Mouse (Mus musculus): ENCODE measurements at regions not wholly inside any gene's neighbourhood (a gene's known extent, or its start where the extent isn't known, plus 50 kb on each side); places are given as distances from the start of the nearest gene placed in this dataset.
A peak's percentile ranks its signal among the peaks of the same experiment; 100 is the strongest.
"Not testable (repeated sequence)": the region's sequence is repeated elsewhere in the genome, so short reads cannot be mapped to it uniquely, and the experiment has no call there.

GRCm38 (mm10) chr17:43139916-43140315 lies 123.6 kb downstream of the Tnfrsf21 start:
- no peak overlapping the region for H3K4me3 ChIP-seq (replicated peaks; ENCODE audit: low read length)
- ATAC-seq (ENCODE audit: low FRiP score): no peak
- no peaks in the 10 kb centered on the region for H3K27me3 ChIP-seq (ENCODE audit: control insufficient read depth, insufficient read depth, low read length)
- H3K36me3 ChIP-seq (replicated peaks; ENCODE audit: control insufficient read depth, insufficient read depth): no peaks in the 10 kb centered on the region
- H3K9ac ChIP-seq: no peak overlapping the region
- DNase-seq (ENCODE audit: low spot score): no peak
- WGBS: 74% methylated on average over 8 of the region's 8 CpGs
- no peaks in the 10 kb centered on the region for H3K9me3 ChIP-seq (ENCODE audit: control insufficient read depth, low read length)
- peaks cover 6% of the 10 kb centered on the region; the same call in 1 of the 2 replicates for H3K4me1 ChIP-seq (replicated peaks; ENCODE audit: control insufficient read depth, insufficient read depth, low read length)
- no peak overlapping the region for H3K4me2 ChIP-seq (replicated peaks)
- H3K27ac ChIP-seq: no peak overlapping the region

- H3K9ac ChIP-seq: no peak overlapping the region
- H3K27me3 ChIP-seq (ENCODE audit: control insufficient read depth, insufficient read depth, low read length): no peaks in the 10 kb centered on the region
- H3K4me2 ChIP-seq (replicated peaks): no peak overlapping the region
- no peaks in the 10 kb centered on the region for H3K36me3 ChIP-seq (replicated peaks; ENCODE audit: control insufficient read depth, insufficient read depth)
- H3K4me3 ChIP-seq (replicated peaks; ENCODE audit: low read length): no peak overlapping the region
- no peak for ATAC-seq (ENCODE audit: low FRiP score)
- no peak for DNase-seq (ENCODE audit: low spot score)
- WGBS: 94% methylated on average over 7 of the region's 7 CpGs
- no peak overlapping the region for H3K27ac ChIP-seq
- H3K4me1 ChIP-seq (replicated peaks; ENCODE audit: control insufficient read depth, insufficient read depth, low read length): no peaks in the 10 kb centered on the region; the same call in 1 of the 2 replicates
- no peaks in the 10 kb centered on the region for H3K9me3 ChIP-seq (ENCODE audit: control insufficient read depth, low read length)
These were observed 125.4 kb downstream of the Tnfrsf21 start for GRCm38 (mm10) chr17:43141740-43142139.

GRCm38 (mm10) chr17:43145749-43146148 lies 124.4 kb upstream of the Adgrf1 start:
- H3K27ac ChIP-seq: no peak overlapping the region
- H3K4me1 ChIP-seq (replicated peaks; ENCODE audit: control insufficient read depth, insufficient read depth, low read length): no peaks in the 10 kb centered on the region; the same call in 1 of the 2 replicates
- H3K27me3 ChIP-seq (ENCODE audit: control insufficient read depth, insufficient read depth, low read length): no peaks in the 10 kb centered on the region
- WGBS: 70% methylated on average over 1 of the region's 1 CpGs
- ATAC-seq (ENCODE audit: low FRiP score) (no peak), DNase-seq (ENCODE audit: low spot score) (no peak)
- H3K4me2 ChIP-seq (replicated peaks): no peak overlapping the region
- H3K9me3 ChIP-seq (ENCODE audit: control insufficient read depth, low read length): no peaks in the 10 kb centered on the region
- H3K36me3 ChIP-seq (replicated peaks; ENCODE audit: control insufficient read depth, insufficient read depth): no peaks in the 10 kb centered on the region
- H3K4me3 ChIP-seq (replicated peaks; ENCODE audit: low read length): no peak overlapping the region
- no peak overlapping the region for H3K9ac ChIP-seq

GRCm38 (mm10) chr17:43147935-43148334 lies 122.2 kb upstream of the Adgrf1 start:
- no peak for DNase-seq (ENCODE audit: low spot score)
- 5% methylated on average over 3 of the region's 3 CpGs for WGBS

GRCm38 (mm10) chr17:43152620-43153019 lies 117.5 kb upstream of the Adgrf1 start:
- 88% methylated on average over 3 of the region's 3 CpGs for WGBS
- DNase-seq (ENCODE audit: low spot score): no peak

More at GRCm38 (mm10) chr17:43147935-43148334, 122.2 kb upstream of the Adgrf1 start:
- H3K27ac ChIP-seq: no peak overlapping the region
- H3K4me2 ChIP-seq (replicated peaks): no peak overlapping the region
- no peak overlapping the region for H3K9ac ChIP-seq
- no peaks in the 10 kb centered on the region for H3K4me1 ChIP-seq (replicated peaks; ENCODE audit: control insufficient read depth, insufficient read depth, low read length)
- H3K27me3 ChIP-seq (ENCODE audit: control insufficient read depth, insufficient read depth, low read length): no peaks in the 10 kb centered on the region
- no peaks in the 10 kb centered on the region for H3K36me3 ChIP-seq (replicated peaks; ENCODE audit: control insufficient read depth, insufficient read depth)
- no peak for ATAC-seq (ENCODE audit: low FRiP score)
- H3K4me3 ChIP-seq (replicated peaks; ENCODE audit: low read length): no peak overlapping the region
- H3K9me3 ChIP-seq (ENCODE audit: control insufficient read depth, low read length): no peaks in the 10 kb centered on the region

GRCm38 (mm10) chr17:43155271-43155670 lies 114.9 kb upstream of the Adgrf1 start:
- H3K9ac ChIP-seq; H3K9me3 ChIP-seq (ENCODE audit: control insufficient read depth, low read length); H3K27me3 ChIP-seq (ENCODE audit: control insufficient read depth, insufficient read depth, low read length); ATAC-seq (ENCODE audit: low FRiP score); H3K27ac ChIP-seq; H3K4me2 ChIP-seq (replicated peaks); H3K4me1 ChIP-seq (replicated peaks; ENCODE audit: control insufficient read depth, insufficient read depth, low read length); H3K36me3 ChIP-seq (replicated peaks; ENCODE audit: control insufficient read depth, insufficient read depth); DNase-seq (ENCODE audit: low spot score); H3K4me3 ChIP-seq (replicated peaks; ENCODE audit: low read length): not testable (repeated sequence)
- 92% methylated on average over 8 of the region's 8 CpGs for WGBS

More at GRCm38 (mm10) chr17:43152620-43153019, 117.5 kb upstream of the Adgrf1 start:
- Histone ChIP-seq H3K4me3 (replicated peaks; ENCODE audit: low read length) (no peak overlapping the region), H3K9ac (no peak overlapping the region), H3K27ac (no peak overlapping the region), H3K9me3 (ENCODE audit: control insufficient read depth, low read length) (no peaks in the 10 kb centered on the region), H3K4me1 (replicated peaks; ENCODE audit: control insufficient read depth, insufficient read depth, low read length) (peaks cover 2% of the 10 kb centered on the region), H3K27me3 (ENCODE audit: control insufficient read depth, insufficient read depth, low read length) (no peaks in the 10 kb centered on the region), H3K4me2 (replicated peaks) (no peak overlapping the region), H3K36me3 (replicated peaks; ENCODE audit: control insufficient read depth, insufficient read depth) (no peaks in the 10 kb centered on the region)
- no peak for ATAC-seq (ENCODE audit: low FRiP score)

GRCm38 (mm10) chr17:43156116-43156515 lies 114.0 kb upstream of the Adgrf1 start:
- Histone ChIP-seq H3K9ac (no peak overlapping the region), H3K9me3 (ENCODE audit: control insufficient read depth, low read length) (no peaks in the 10 kb centered on the region), H3K36me3 (replicated peaks; ENCODE audit: control insufficient read depth, insufficient read depth) (no peaks in the 10 kb centered on the region), H3K27me3 (ENCODE audit: control insufficient read depth, insufficient read depth, low read length) (no peaks in the 10 kb centered on the region), H3K4me1 (replicated peaks; ENCODE audit: control insufficient read depth, insufficient read depth, low read length) (peaks cover 7% of the 10 kb centered on the region), H3K27ac (no peak overlapping the region), H3K4me2 (replicated peaks) (no peak overlapping the region), H3K4me3 (replicated peaks; ENCODE audit: low read length) (no peak overlapping the region)
- 75% methylated on average over 5 of the region's 5 CpGs for WGBS
- ATAC-seq (ENCODE audit: low FRiP score): no peak
- DNase-seq (ENCODE audit: low spot score): no peak

- WGBS: 17% methylated on average over 15 of the region's 15 CpGs
- Histone ChIP-seq H3K9me3 (ENCODE audit: control insufficient read depth, low read length) (no peaks in the 10 kb centered on the region), H3K9ac (peak overlapping the region; percentile 38), H3K4me1 (replicated peaks; ENCODE audit: control insufficient read depth, insufficient read depth, low read length) (peaks cover 7% of the 10 kb centered on the region), H3K4me2 (replicated peaks) (peak overlapping the region; percentile 46), H3K27ac (peak overlapping the region; percentile 83), H3K27me3 (ENCODE audit: control insufficient read depth, insufficient read depth, low read length) (no peaks in the 10 kb centered on the region), H3K4me3 (replicated peaks; ENCODE audit: low read length) (peak overlapping the region; percentile 12), H3K36me3 (replicated peaks; ENCODE audit: control insufficient read depth, insufficient read depth) (no peaks in the 10 kb centered on the region)
- DNase-seq (ENCODE audit: low spot score) (peak; percentile 57), ATAC-seq (ENCODE audit: low FRiP score) (peak; percentile 95)
These were observed 112.2 kb upstream of the Adgrf1 start for GRCm38 (mm10) chr17:43157781-43158501.

- Histone ChIP-seq H3K36me3 (replicated peaks; ENCODE audit: control insufficient read depth, insufficient read depth) (no peaks in the 10 kb centered on the region), H3K4me1 (replicated peaks; ENCODE audit: control insufficient read depth, insufficient read depth, low read length) (peaks cover 7% of the 10 kb centered on the region), H3K9ac (no peak overlapping the region), H3K27me3 (ENCODE audit: control insufficient read depth, insufficient read depth, low read length) (no peaks in the 10 kb centered on the region), H3K27ac (peak overlapping the region; percentile 83), H3K4me3 (replicated peaks; ENCODE audit: low read length) (no peak overlapping the region), H3K9me3 (ENCODE audit: control insufficient read depth, low read length) (no peaks in the 10 kb centered on the region), H3K4me2 (replicated peaks) (peak overlapping the region; percentile 46)
- DNase-seq (ENCODE audit: low spot score) (peak; percentile 32), ATAC-seq (ENCODE audit: low FRiP score) (peak; percentile 53; the same call in 1 of the 2 replicates)
- 35% methylated on average over 10 of the region's 10 CpGs for WGBS
These were observed 111.4 kb upstream of the Adgrf1 start for GRCm38 (mm10) chr17:43158741-43159140.
